Mouse (Mus musculus): ENCODE results near the gene Cabcoco1. TPM values are rescaled to one million over a fixed set of nuclear protein-coding genes. Genes with fewer than 3 reads are reported as not detected.

The Cabcoco1 gene
- polyA plus RNA-seq, 1 experiment from 2014 or later = 1.3 TPM

DNA sequence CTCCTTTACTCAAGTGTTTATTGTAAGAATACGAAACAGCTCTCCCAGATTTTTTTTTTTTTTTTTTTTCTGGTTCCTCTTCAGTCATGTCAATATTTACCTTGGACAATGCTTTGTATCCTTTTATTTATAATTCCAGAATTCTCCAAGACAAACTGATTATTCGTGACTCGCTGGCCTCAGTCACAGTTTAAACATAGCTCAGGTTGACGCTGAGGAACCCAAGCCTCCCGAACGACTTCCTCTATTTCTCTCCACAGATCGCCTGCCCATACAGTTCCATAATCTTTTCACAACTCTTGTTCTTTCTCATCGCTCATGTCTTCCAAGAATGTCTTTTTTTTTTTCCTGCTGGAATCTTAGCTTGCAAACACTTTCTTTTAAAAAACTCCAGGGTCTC lies 144.9 kb downstream of the Cabcoco1 start:
- Histone ChIP-seq H3K9me3 (ENCODE audit: control insufficient read depth, low read length) (no peaks in the 10 kb centered on the region), H3K27ac (replicated peaks; ENCODE audit: low read depth, low read length) (no peak overlapping the region), H3K4me1 (ENCODE audit: control insufficient read depth, insufficient read depth, low read length) (no peaks in the 10 kb centered on the region), H3K27me3 (ENCODE audit: control insufficient read depth, insufficient read depth, low read length) (no peaks in the 10 kb centered on the region), H3K36me3 (ENCODE audit: control insufficient read depth, insufficient read depth, low read length) (no peaks in the 10 kb centered on the region), H3K9ac (replicated peaks; ENCODE audit: low read length) (no peak overlapping the region), H3K4me3 (replicated peaks; ENCODE audit: low read depth, low read length) (no peak overlapping the region), H3K4me2 (ENCODE audit: low read length) (no peak overlapping the region)
- ATAC-seq (ENCODE audit: low FRiP score, low TSS enrichment) (no peak), DNase-seq (no peak)
- WGBS = 94% methylated on average over 8 of the region's 8 CpGs

DNA sequence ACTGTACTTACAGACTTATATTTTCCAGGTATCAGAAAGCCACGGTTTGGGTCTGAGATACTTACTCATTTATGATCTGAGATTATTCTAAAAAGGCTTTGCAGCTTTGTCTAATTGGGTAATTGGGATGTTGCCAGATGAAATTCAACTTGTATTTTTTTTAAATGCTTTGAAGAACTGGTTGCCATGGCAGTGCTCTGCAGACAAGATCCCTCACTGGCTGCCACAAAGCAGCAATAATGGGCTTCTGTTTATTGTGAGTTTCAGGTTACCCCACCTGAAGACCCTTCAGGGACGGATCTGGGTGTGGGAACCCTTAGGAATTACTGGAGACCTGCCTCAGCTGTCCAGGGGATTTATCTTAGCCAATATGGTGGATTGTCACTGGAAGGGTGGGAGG lies 145.6 kb downstream of the Cabcoco1 start:
- H3K4me1 ChIP-seq (ENCODE audit: control insufficient read depth, insufficient read depth, low read length) = no peaks in the 10 kb centered on the region
- DNase-seq (peak; percentile 47), ATAC-seq (ENCODE audit: low FRiP score, low TSS enrichment) (no peak)
- no peaks in the 10 kb centered on the region for H3K36me3 ChIP-seq (ENCODE audit: control insufficient read depth, insufficient read depth, low read length)
- no peak overlapping the region for H3K27ac ChIP-seq (replicated peaks; ENCODE audit: low read depth, low read length)
- no peaks in the 10 kb centered on the region for H3K9me3 ChIP-seq (ENCODE audit: control insufficient read depth, low read length)
- WGBS = 57% methylated on average over 2 of the region's 2 CpGs
- H3K4me2 ChIP-seq (ENCODE audit: low read length) = no peak overlapping the region
- H3K9ac ChIP-seq (replicated peaks; ENCODE audit: low read length) = no peak overlapping the region
- no peak overlapping the region for H3K4me3 ChIP-seq (replicated peaks; ENCODE audit: low read depth, low read length)
- H3K27me3 ChIP-seq (ENCODE audit: control insufficient read depth, insufficient read depth, low read length) = no peaks in the 10 kb centered on the region

DNA sequence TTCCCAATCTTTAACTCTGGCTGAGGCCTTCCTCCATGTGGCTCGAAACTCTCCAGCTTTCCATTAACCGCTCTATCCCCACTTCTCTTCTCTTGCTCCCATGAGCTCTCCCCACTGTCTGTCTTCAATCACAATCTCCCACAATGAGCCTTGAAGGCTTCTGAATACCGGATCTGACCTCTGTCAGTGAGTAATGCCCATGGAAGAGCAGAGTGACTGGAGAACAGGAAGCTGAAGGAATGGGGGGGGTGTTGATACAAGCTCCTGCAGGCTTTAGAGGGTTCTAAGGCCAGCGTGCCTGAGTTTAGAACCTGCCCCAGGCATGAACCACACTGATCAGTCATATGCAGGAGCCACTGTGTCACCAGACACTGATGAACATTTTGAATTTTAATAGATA lies 150.1 kb downstream of the Cabcoco1 start:
- H3K4me3 ChIP-seq (replicated peaks; ENCODE audit: low read depth, low read length) = no peak overlapping the region
- DNase-seq = no peak
- H3K27me3 ChIP-seq (ENCODE audit: control insufficient read depth, insufficient read depth, low read length) = no peaks in the 10 kb centered on the region
- no peaks in the 10 kb centered on the region for H3K4me1 ChIP-seq (ENCODE audit: control insufficient read depth, insufficient read depth, low read length)
- no peaks in the 10 kb centered on the region for H3K9me3 ChIP-seq (ENCODE audit: control insufficient read depth, low read length)
- no peak overlapping the region for H3K9ac ChIP-seq (replicated peaks; ENCODE audit: low read length)
- no peak overlapping the region for H3K4me2 ChIP-seq (ENCODE audit: low read length)
- H3K36me3 ChIP-seq (ENCODE audit: control insufficient read depth, insufficient read depth, low read length) = no peaks in the 10 kb centered on the region
- no peak for ATAC-seq (ENCODE audit: low FRiP score, low TSS enrichment)
- WGBS = 83% methylated on average over 4 of the region's 4 CpGs
- no peak overlapping the region for H3K27ac ChIP-seq (replicated peaks; ENCODE audit: low read depth, low read length)

DNA sequence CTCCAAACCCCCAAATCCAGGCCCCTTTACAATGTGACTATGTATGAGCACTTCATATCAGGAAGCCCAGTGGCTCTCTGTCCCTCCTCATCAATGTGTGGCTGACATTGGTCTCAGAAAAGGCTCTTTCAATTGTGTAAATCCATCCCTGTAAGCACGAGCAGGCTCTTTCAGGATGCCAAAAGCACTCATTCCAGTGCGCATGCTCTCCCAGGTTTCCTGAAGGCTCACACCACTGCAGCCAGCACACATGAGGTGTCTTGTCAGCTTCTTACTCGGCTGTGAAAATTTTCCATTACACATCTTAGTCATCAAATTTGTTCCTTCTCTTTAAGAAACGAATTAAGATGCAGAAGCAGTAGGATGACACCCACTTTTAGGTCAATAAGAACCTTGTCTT lies 152.9 kb downstream of the Cabcoco1 start:
- no peak for ATAC-seq (ENCODE audit: low FRiP score, low TSS enrichment)
- 80% methylated on average over 4 of the region's 4 CpGs for WGBS
- no peaks in the 10 kb centered on the region for H3K36me3 ChIP-seq (ENCODE audit: control insufficient read depth, insufficient read depth, low read length)
- no peak for DNase-seq
- no peaks in the 10 kb centered on the region for H3K4me1 ChIP-seq (ENCODE audit: control insufficient read depth, insufficient read depth, low read length)
- H3K27me3 ChIP-seq (ENCODE audit: control insufficient read depth, insufficient read depth, low read length) = no peaks in the 10 kb centered on the region
- H3K4me2 ChIP-seq (ENCODE audit: low read length) = no peak overlapping the region
- no peak overlapping the region for H3K9ac ChIP-seq (replicated peaks; ENCODE audit: low read length)
- no peaks in the 10 kb centered on the region for H3K9me3 ChIP-seq (ENCODE audit: control insufficient read depth, low read length)
- no peak overlapping the region for H3K27ac ChIP-seq (replicated peaks; ENCODE audit: low read depth, low read length)
- no peak overlapping the region for H3K4me3 ChIP-seq (replicated peaks; ENCODE audit: low read depth, low read length)

DNA sequence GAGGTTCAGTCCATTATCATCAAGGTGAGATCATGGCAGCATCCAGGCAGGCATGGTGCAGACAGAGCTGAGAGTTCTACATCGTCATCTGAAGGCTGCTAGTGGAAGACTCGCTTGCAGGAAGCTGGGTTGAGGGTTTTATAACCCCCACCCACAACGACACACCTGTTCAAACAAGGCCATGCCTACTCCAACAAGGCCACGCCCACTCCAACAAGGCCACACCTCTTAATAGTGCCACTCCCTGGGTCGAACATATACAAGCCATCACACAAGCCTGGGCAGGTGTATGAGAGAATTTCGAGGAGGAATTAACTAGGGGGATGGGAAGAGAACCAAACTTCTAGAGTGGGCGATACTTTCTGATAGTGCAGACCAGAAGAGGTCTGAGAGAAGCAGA lies 153.6 kb downstream of the Cabcoco1 start:
- no peak overlapping the region for H3K27ac ChIP-seq (replicated peaks; ENCODE audit: low read depth, low read length)
- no peaks in the 10 kb centered on the region for H3K4me1 ChIP-seq (ENCODE audit: control insufficient read depth, insufficient read depth, low read length)
- no peaks in the 10 kb centered on the region for H3K27me3 ChIP-seq (ENCODE audit: control insufficient read depth, insufficient read depth, low read length)
- ATAC-seq (ENCODE audit: low FRiP score, low TSS enrichment) (no peak), DNase-seq (no peak)
- no peaks in the 10 kb centered on the region for H3K36me3 ChIP-seq (ENCODE audit: control insufficient read depth, insufficient read depth, low read length)
- WGBS = 85% methylated on average over 7 of the region's 7 CpGs
- H3K9me3 ChIP-seq (ENCODE audit: control insufficient read depth, low read length) = no peaks in the 10 kb centered on the region
- H3K4me2 ChIP-seq (ENCODE audit: low read length) = no peak overlapping the region
- H3K9ac ChIP-seq (replicated peaks; ENCODE audit: low read length) = no peak overlapping the region
- no peak overlapping the region for H3K4me3 ChIP-seq (replicated peaks; ENCODE audit: low read depth, low read length)

Other genes with a start within 250 kb of the Cabcoco1 start
- gene Tmem26, start 181.8 kb upstream of the Cabcoco1 start, polyA plus RNA-seq (2014; fragmentation: Nextera tagmentation; extraction: Ambion mirVana) = 4.0 and 6.2 TPM in 2 replicates

Measured in midbrain, embryonic 14.5 days (tissue).